Mouse (Mus musculus) C2C12 (cell line): ENCODE measurements around the gene Tnfsf13b. TPM values are rescaled to one million over a fixed set of nuclear protein-coding genes. Genes with fewer than 3 reads are reported as not detected.

ENCODE experiments used
- H3K27me3 ChIP-seq: one replicate; pipeline ENCODE4 v1.6.1; 2011; ENCODE audit not compliant: control insufficient read depth, insufficient read depth, insufficient read length
- H3K36me3 ChIP-seq: one replicate; pipeline ENCODE4 v1.6.1; 2011; ENCODE audit not compliant: control insufficient read depth, insufficient read depth
- H3K4me3 ChIP-seq: one replicate; pipeline ENCODE4 v1.5.1; 2011; ENCODE audit warnings: mild to moderate bottlenecking, control low read depth; ENCODE audit not compliant: poor library complexity, insufficient read depth, severe bottlenecking
- H3K79me2 ChIP-seq: one replicate; pipeline ENCODE4 v1.6.1; 2011; ENCODE audit not compliant: control insufficient read depth, insufficient read depth
- H3K79me3 ChIP-seq: one replicate; pipeline ENCODE4 v1.6.1; 2011; ENCODE audit warnings: low read depth, control low read depth
- H3ac ChIP-seq: one replicate; pipeline ENCODE3; 2011; ENCODE audit warnings: low read depth; ENCODE audit not compliant: control insufficient read depth, insufficient read length
- CEBPB ChIP-seq: IDR thresholded peaks from one replicate; pipeline ENCODE4 v1.6.1; 2011; ENCODE audit warnings: low read depth, mild to moderate bottlenecking, control low read depth, moderate library complexity
- CTCF ChIP-seq: IDR thresholded peaks from one replicate; pipeline ENCODE4 v1.5.1; 2011; ENCODE audit not compliant: control insufficient read depth, insufficient read depth, insufficient read length
- FOSL1 ChIP-seq: IDR thresholded peaks from one replicate; pipeline ENCODE4 v1.8.0; 2011; ENCODE audit warnings: mild to moderate bottlenecking, low read length; ENCODE audit not compliant: poor library complexity, insufficient read depth, severe bottlenecking
- MAX ChIP-seq: IDR thresholded peaks from one replicate; pipeline ENCODE4 v1.6.1; 2011; ENCODE audit warnings: mild to moderate bottlenecking, control low read depth
- MYOD1 ChIP-seq: IDR thresholded peaks from one replicate; pipeline ENCODE4 v1.6.1; 2011; ENCODE audit warnings: low read depth; ENCODE audit not compliant: control insufficient read depth, insufficient read length
- MYOG ChIP-seq: IDR thresholded peaks from one replicate; pipeline ENCODE4 v1.6.1; 2011; ENCODE audit not compliant: control insufficient read depth, insufficient read length; ENCODE audit errors: extremely low read depth
- USF1 ChIP-seq: IDR thresholded peaks from one replicate; pipeline ENCODE4 v1.6.1; 2011; ENCODE audit warnings: low read depth, mild to moderate bottlenecking, control low read depth, moderate library complexity
- long read RNA-seq, 2 experiments: library from polyadenylated mRNA; unstranded; transcript quantifications; one replicate each; pipeline ENCODE4 v2.0.0; 2019 to 2020
- polyA plus RNA-seq: library from polyadenylated mRNA; unstranded; fragments of >200 nt; fragmentation: generic; extraction: Trizol; gene quantifications from one replicate; pipeline ENCODE4 v1.2.1, GENCODE M21; 2012; ENCODE audit warnings: missing spikeins

The Tnfsf13b gene
- polyA plus RNA-seq = 0.04 TPM
- long read RNA-seq, experiment 1, full-length matches to known transcripts = 1 of 1 reads
- long read RNA-seq, experiment 1, partial matches to known transcripts = 0 of 1 reads
- long read RNA-seq, experiment 1, other reads (novel, unspliced or antisense) = 0 of 1 reads
- long read RNA-seq, experiment 2 = 0 reads

DNA sequence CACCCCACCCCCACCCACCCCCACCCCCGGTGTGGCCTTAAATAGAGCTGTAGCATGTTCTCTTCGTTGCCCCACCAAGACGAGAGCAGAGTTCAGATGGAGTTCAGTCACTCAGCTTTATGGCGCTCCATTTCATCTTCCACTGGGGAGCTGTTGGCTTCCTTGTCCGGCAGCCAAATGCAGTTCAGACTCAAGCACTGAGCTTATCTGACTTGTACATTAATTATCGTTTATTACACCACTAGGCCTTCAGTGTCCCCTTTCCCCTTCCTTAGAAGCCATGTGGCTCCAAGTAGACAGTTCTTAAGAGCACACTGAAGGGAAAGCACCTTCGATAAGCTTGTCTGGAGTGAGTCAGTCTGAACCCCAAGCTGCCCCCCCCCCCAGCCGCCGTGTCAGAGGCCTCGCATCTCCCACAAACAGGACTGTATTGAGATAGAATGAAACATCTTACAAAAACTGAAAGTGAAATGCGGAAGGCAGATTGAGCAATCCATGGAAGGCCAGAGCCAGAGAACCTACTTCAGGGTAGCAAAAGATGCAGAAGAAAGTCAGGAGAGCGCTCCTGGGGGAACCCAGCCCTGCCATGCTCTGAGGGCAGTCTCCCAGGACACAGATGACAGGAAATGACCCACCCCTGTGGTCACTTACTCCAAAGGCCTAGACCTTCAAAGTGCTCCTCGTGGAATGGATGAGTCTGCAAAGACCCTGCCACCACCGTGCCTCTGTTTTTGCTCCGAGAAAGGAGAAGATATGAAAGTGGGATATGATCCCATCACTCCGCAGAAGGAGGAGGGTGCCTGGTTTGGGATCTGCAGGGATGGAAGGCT is at the start of gene Tnfsf13b:
Tnfsf13b (plus strand) TSS at position 312 of the 830 bp plus-strand sequence.
- TF ChIP-seq FOSL1 (no peak), MYOG (no peak), MYOD1 (no peak), MAX (no peak), CTCF (no peak), USF1 (no peak), CEBPB (no peak)
- Histone ChIP-seq H3ac (no peak within 1 kb of the TSS), H3K4me3 (no peak within 1 kb of the TSS), H3K36me3 (no peaks in the 10 kb centered on the region), H3K79me3 (no peaks in the 10 kb centered on the region), H3K79me2 (no peaks in the 10 kb centered on the region), H3K27me3 (no peaks in the 10 kb centered on the region)

DNA sequence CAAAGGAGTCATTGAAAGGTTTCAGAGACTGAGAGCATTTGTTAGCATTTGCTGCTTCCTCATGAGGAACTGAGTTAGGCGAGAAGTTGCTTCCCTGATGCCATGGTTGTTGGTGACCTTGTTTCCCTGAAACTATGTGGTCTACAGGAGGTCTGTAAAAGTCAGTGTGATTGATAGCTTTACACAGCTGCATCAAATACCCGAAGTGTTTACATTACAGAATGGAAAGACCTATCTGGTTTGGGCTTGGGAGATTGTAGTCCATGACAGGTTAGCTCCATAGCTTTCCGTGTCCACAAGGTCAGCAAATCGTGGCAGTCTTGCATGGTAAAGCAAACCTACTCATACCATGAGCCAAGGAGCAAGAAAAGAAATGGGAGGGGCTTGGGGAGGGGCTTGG is 47.9 kb upstream of the Tnfsf13b start:
- no peak for TF ChIP-seq CEBPB
- no peak for TF ChIP-seq USF1
- TF ChIP-seq MAX = no peak
- TF ChIP-seq MYOD1 = no peak
- TF ChIP-seq FOSL1 = no peak
- TF ChIP-seq CTCF = no peak
- no peak for TF ChIP-seq MYOG
- Histone ChIP-seq H3K4me3 (no peak overlapping the region), H3ac (no peak overlapping the region), H3K36me3 (no peaks in the 10 kb centered on the region), H3K79me2 (no peaks in the 10 kb centered on the region), H3K79me3 (no peaks in the 10 kb centered on the region), H3K27me3 (no peaks in the 10 kb centered on the region)

DNA sequence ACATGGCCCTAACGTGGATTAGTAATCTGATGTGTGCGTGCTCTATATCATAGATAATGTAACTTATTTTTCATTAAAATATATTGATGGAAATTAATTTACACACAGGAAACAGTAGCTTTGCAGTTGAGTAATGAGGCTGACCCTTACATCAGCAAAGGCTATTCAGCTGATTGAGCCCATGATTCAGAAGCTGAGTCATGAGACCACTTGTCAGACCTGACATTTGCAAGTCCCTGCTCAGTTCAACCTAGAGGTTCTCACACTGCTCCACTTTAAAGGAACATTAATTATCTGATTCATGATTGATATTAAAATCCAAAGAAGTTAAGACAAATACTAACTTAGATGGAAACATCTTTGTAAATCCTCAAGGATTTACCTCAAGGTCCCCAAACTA is 46.3 kb upstream of the Tnfsf13b start:
- Histone ChIP-seq H3K4me3 (no peak overlapping the region), H3K36me3 (no peaks in the 10 kb centered on the region), H3ac (no peak overlapping the region), H3K79me3 (no peaks in the 10 kb centered on the region), H3K27me3 (no peaks in the 10 kb centered on the region), H3K79me2 (no peaks in the 10 kb centered on the region)
- TF ChIP-seq MYOD1 = no peak
- TF ChIP-seq FOSL1 = no peak
- no peak for TF ChIP-seq MAX
- no peak for TF ChIP-seq MYOG
- no peak for TF ChIP-seq CTCF
- no peak for TF ChIP-seq CEBPB
- no peak for TF ChIP-seq USF1

DNA sequence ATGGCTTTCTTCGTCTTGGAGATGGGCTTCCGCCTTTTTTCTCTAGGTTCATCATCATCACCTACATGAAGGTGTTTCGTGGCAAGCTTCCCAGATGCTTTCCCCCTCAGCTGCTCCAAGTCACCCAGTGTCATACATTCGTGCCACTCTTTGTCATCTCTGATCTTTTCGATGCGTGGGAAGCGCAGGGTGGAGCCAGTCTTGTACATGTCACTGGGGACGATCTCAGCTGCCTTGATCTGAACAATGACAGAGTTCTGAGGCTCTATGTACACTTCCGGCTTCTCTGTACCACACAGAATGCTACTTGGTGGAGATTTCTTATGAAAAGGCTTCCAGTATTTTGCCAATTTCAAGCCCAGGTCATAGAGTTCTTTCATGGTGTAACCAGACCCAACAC is 34.4 kb upstream of the Tnfsf13b start:
- H3K27me3 ChIP-seq = no peaks in the 10 kb centered on the region
- no peak overlapping the region for H3K4me3 ChIP-seq
- TF ChIP-seq FOSL1 (no peak), MAX (no peak), MYOD1 (no peak), CTCF (no peak), MYOG (no peak), USF1 (no peak), CEBPB (no peak)
- peaks cover 12% of the 10 kb centered on the region for H3K36me3 ChIP-seq
- H3K79me2 ChIP-seq = peaks cover 15% of the 10 kb centered on the region
- H3K79me3 ChIP-seq = peaks cover 4% of the 10 kb centered on the region
- no peak overlapping the region for H3ac ChIP-seq

DNA sequence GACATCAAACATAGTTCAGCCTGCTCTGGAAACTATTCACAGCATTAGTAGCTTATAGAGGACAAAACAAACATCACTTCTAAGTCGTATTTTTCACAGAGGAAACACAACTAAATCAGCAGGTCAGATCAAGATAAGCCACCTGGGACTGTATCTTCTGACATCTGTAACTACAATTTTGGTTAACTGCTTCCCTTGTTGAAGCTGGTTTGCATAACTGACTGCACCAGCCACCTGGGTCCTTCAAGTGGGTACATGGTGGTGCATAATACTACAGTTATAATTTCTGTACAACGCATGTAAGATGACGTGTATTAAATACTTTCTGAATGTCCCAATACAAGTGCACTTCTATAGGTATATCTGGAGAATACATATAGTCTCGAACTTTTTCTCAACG is 31.0 kb upstream of the Tnfsf13b start:
- Histone ChIP-seq H3K4me3 (peak overlapping the region; percentile 78), H3K36me3 (peaks cover 12% of the 10 kb centered on the region), H3K79me2 (peaks cover 42% of the 10 kb centered on the region), H3K79me3 (peaks cover 28% of the 10 kb centered on the region), H3K27me3 (no peaks in the 10 kb centered on the region), H3ac (no peak overlapping the region)
- TF ChIP-seq CEBPB (no peak), USF1 (no peak), MAX (no peak), MYOG (no peak), CTCF (no peak), FOSL1 (no peak), MYOD1 (no peak)
